Mouse (Mus musculus) ES-E14 (cell line): Measurements from ENCODE around the gene Uckl1. TPM values are rescaled to one million over a fixed set of nuclear protein-coding genes. Genes with fewer than 3 reads are reported as not detected.
A peak's percentile ranks its signal among the peaks of the same experiment; 100 is the strongest.

ENCODE experiments used
- DNase-seq: peaks from one replicate; pipeline ENCODE4 v3.0.0-alpha.2; 2013; ENCODE audit warnings: low read depth, low spot score
- H3K27ac ChIP-seq: 2 replicates; pipeline ENCODE4 v1.5.1; 2012; ENCODE audit warnings: low read depth, mild to moderate bottlenecking, low read length, moderate library complexity, mixed read lengths; ENCODE audit not compliant: poor library complexity, insufficient read depth, severe bottlenecking
- H3K36me3 ChIP-seq: 2 replicates; pipeline ENCODE4 v1.6.1; 2012; ENCODE audit warnings: mild to moderate bottlenecking, low read length, moderate library complexity, mixed read lengths; ENCODE audit not compliant: control insufficient read depth, poor library complexity, insufficient read depth, severe bottlenecking
- H3K4me1 ChIP-seq, 2 experiments: fragments of 150-350 bp in 1 of 2; sonication (generic) in 1 of 2; 2 replicates each; pipeline ENCODE4 v1.6.1; 2012; ENCODE audit warnings: low read length in 2 of 2, mild to moderate bottlenecking in 1 of 2, mixed read lengths in 1 of 2; ENCODE audit not compliant: control insufficient read depth in 2 of 2, insufficient read depth in 2 of 2, poor library complexity in 1 of 2
- H3K4me3 ChIP-seq, 2 experiments: fragments of 150-350 bp in 1 of 2; sonication (generic) in 1 of 2; 2 replicates each; pipeline ENCODE4 v1.5.1; 2012; ENCODE audit warnings: low read length in 2 of 2, low read depth in 1 of 2, mild to moderate bottlenecking in 1 of 2, mixed read lengths in 1 of 2; ENCODE audit not compliant: insufficient read depth in 1 of 2, poor library complexity in 1 of 2, severe bottlenecking in 1 of 2
- H3K9ac ChIP-seq: 2 replicates; pipeline ENCODE4 v1.6.1; 2012; ENCODE audit warnings: low read depth, mild to moderate bottlenecking, low read length, mixed read lengths; ENCODE audit not compliant: poor library complexity, insufficient read depth, severe bottlenecking
- H3K9me3 ChIP-seq: fragments of 150-350 bp; sonication (generic); 2 replicates; pipeline ENCODE4 v1.6.1; 2012; ENCODE audit warnings: low read depth, mild to moderate bottlenecking, low read length; ENCODE audit not compliant: control insufficient read depth, insufficient read depth
- CHD2 ChIP-seq: IDR thresholded peaks from 2 replicates; pipeline ENCODE4 v1.6.1; 2014; ENCODE audit warnings: mild to moderate bottlenecking, low read depth, low read length, inconsistent platforms
- HCFC1 ChIP-seq: IDR thresholded peaks from 2 replicates; pipeline ENCODE4 v1.6.1; 2012; ENCODE audit warnings: low read length, inconsistent platforms, borderline replicate concordance; ENCODE audit not compliant: insufficient read depth
- MAFK ChIP-seq: IDR thresholded peaks from 2 replicates; pipeline ENCODE4 v1.6.1; 2014; ENCODE audit warnings: mild to moderate bottlenecking, low read depth, low read length, inconsistent platforms; ENCODE audit not compliant: insufficient read depth
- ZC3H11A ChIP-seq: IDR thresholded peaks from 2 replicates; pipeline ENCODE4 v1.6.1; 2012; ENCODE audit warnings: low read depth, mild to moderate bottlenecking, inconsistent platforms, low read length, borderline replicate concordance
- ZNF384 ChIP-seq: IDR thresholded peaks from 2 replicates; pipeline ENCODE4 v1.6.1; 2012; ENCODE audit warnings: low read depth, low read length, inconsistent platforms
- in situ Hi-C, 2 experiments: fragments of 600-800 bp; cut with MboI; formaldehyde crosslinking; loops; one replicate each; pipeline ENCODE4 v1.15.1; 2025; ENCODE audit warnings: low sequenced_read_pairs in 2 of 2, inconsistent platforms in 1 of 2; ENCODE audit not compliant: unreplicated experiment in 2 of 2
- total RNA-seq: library from RNA; depleted of rRNA; stranded (reverse); fragments of 300-350 nt; gene quantifications from 2 replicates; pipeline ENCODE4 v1.2.3, GENCODE M21; 2012

Gene Uckl1
- total RNA-seq, 1 experiment: 24.0 TPM

DNA sequence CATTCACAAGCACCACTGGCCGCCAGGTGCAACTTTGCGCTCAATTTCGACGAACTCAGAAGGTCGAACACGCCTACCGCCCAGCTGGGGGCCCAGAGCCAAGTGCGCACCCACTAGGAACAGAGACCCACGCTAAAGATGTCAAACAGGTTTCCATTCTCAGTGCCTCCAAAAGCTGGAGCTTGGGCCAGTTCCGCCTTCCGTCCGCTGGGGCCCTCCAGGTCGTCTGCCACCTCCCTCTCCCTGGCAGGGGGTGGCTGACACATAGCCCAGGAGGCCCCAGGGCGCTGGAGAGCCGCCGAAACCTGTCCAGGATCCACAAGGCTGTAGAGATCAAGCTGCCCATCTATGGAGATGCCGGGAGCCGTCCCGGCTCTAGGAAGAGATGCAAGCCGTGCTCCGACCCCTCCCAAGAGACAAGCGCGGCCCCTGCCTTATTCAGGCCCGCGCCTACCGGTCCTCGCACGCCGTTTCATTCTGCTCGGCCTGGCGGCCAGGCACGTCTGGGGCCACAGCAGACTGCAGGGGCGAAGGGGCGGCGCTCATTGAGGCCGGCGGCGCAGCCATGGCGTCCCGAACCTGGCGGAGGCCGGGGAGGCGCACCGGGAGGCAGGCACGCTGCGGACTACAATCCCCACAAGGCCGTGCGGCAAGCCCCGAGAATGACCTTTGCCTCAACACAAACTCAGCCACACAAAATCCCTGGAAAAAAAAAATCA, 3.1 kb downstream of the Uckl1 start:
- Histone ChIP-seq H3K9ac (peak overlapping the region; percentile 75), H3K27ac (peak overlapping the region; percentile 48), H3K36me3 (peaks cover 14% of the 10 kb centered on the region), H3K4me1 (no peaks in the 10 kb centered on the region), H3K4me3 (peak overlapping the region; percentile 74 to 90), H3K9me3 (no peaks in the 10 kb centered on the region)
- no peak for TF ChIP-seq CHD2
- TF ChIP-seq HCFC1: peak; percentile 90
- DNase-seq: no peak
- in situ Hi-C loops: no loop called here

- H3K9ac ChIP-seq: peak overlapping the region; percentile 75
- H3K4me3 ChIP-seq: peak overlapping the region; percentile 74 to 90
- H3K4me1 ChIP-seq: no peaks in the 10 kb centered on the region
- H3K9me3 ChIP-seq: no peaks in the 10 kb centered on the region
- DNase-seq: peak; percentile 88
- in situ Hi-C loops: no loop called here
- peak overlapping the region; percentile 48 for H3K27ac ChIP-seq
- H3K36me3 ChIP-seq: peaks cover 9% of the 10 kb centered on the region
- TF ChIP-seq ZNF384 (0 out of 2 replicates have a peak, but pooled peaks have one; percentile 15), CHD2 (no peak), ZC3H11A (no peak), HCFC1 (peak; percentile 65), MAFK (no peak)
Measured at GRCm38 (mm10) chr2:181581016-181581401, 3.7 kb downstream of the Uckl1 start.

DNA sequence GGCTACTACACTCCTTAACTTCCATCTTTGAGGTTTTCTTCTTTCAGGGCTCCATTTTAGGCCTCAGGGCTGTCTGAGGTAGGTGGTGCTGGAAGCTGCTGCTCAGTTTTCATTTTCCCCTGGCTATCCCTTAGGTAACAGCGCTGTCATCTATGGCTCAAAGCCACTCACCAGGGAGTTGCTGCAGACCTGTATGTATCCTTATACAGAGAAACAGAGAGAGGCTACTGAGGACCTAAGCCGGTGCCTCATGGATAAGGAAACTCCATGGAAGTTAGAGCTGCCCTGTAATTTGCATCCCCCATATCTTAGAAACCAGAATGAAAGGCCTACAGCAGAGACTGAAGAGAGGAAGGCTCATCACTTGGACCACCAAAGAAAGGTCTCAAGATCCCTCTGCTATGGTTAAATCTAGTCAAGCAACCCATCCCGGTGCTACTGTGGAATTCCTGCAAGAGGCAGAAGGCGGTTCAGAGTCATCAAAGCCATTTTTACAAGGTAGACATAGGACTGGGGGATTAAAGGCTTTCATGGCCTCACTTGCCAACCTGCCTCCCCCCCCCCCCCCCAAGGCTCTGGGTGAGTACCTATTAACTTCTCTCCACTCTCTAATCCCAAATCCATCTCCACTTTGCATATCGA, 4.4 kb downstream of the Uckl1 start:
- DNase-seq: no peak
- no peaks in the 10 kb centered on the region for H3K4me1 ChIP-seq
- peaks cover 5% of the 10 kb centered on the region for H3K36me3 ChIP-seq
- H3K4me3 ChIP-seq: peak overlapping the region; percentile 61 to 90
- no peak for TF ChIP-seq ZC3H11A
- TF ChIP-seq ZNF384: peak; percentile 87
- H3K27ac ChIP-seq: peak overlapping the region; percentile 25; the same call in 1 of the 2 replicates
- no peaks in the 10 kb centered on the region for H3K9me3 ChIP-seq
- in situ Hi-C loops: no loop called here
- peak overlapping the region; percentile 54; the same call in 1 of the 2 replicates for H3K9ac ChIP-seq

- H3K4me3 ChIP-seq: no peak overlapping the region
- in situ Hi-C loops: no loop called here
Measured at GRCm38 (mm10) chr2:181579681-181580080, 5.0 kb downstream of the Uckl1 start.

More at GRCm38 (mm10) chr2:181579681-181580080, 5.0 kb downstream of the Uckl1 start:
- TF ChIP-seq ZC3H11A: no peak
- Histone ChIP-seq H3K9ac (no peak overlapping the region), H3K9me3 (no peaks in the 10 kb centered on the region), H3K4me1 (no peaks in the 10 kb centered on the region), H3K27ac (no peak overlapping the region), H3K36me3 (peaks cover 3% of the 10 kb centered on the region)
- DNase-seq: no peak
